Mouse (Mus musculus) spleen, postnatal 4 days (tissue): ENCODE results near the gene Gng7.

Source experiments
- DNase-seq, 2 experiments: peaks; one replicate each; pipeline ENCODE4 v3.0.0; 2022; ENCODE audit warnings: low spot score in 2 of 2

The Gng7 gene

GRCm38 (mm10) chr10:80968106-80968505, 46.6 kb downstream of the Gng7 start:
- no peak for DNase-seq

DNA sequence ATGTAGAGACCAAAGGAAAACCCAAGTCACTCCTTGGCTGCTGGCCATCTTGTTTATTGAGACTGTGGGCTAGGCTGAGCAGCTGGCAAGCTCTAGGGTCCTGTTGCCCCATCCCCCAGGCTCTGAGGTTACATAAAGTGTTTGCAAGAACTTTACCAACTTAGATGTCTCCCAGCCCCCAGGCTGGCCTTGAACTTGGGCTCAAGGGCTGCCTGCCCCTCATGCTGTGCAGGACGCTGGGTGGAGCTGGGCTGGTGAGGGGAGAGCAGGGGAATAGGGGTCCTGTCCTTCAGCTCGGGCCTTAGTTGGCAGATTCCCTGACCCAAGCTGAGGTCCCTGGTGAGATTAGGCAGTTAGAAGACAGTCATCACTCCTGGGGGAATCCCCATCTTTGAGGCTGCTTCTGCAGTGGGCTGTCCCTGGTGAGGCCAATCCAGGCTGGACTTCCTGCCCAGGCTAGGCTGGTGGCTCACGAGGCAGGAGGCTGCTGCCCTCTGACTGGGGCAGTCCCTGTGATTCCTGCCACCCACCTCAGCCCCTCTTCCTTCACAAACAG, 47.6 kb downstream of the Gng7 start:
- DNase-seq = no peak

- DNase-seq = no peak
Observed at GRCm38 (mm10) chr10:80966296-80966695, 48.4 kb downstream of the Gng7 start.

DNA sequence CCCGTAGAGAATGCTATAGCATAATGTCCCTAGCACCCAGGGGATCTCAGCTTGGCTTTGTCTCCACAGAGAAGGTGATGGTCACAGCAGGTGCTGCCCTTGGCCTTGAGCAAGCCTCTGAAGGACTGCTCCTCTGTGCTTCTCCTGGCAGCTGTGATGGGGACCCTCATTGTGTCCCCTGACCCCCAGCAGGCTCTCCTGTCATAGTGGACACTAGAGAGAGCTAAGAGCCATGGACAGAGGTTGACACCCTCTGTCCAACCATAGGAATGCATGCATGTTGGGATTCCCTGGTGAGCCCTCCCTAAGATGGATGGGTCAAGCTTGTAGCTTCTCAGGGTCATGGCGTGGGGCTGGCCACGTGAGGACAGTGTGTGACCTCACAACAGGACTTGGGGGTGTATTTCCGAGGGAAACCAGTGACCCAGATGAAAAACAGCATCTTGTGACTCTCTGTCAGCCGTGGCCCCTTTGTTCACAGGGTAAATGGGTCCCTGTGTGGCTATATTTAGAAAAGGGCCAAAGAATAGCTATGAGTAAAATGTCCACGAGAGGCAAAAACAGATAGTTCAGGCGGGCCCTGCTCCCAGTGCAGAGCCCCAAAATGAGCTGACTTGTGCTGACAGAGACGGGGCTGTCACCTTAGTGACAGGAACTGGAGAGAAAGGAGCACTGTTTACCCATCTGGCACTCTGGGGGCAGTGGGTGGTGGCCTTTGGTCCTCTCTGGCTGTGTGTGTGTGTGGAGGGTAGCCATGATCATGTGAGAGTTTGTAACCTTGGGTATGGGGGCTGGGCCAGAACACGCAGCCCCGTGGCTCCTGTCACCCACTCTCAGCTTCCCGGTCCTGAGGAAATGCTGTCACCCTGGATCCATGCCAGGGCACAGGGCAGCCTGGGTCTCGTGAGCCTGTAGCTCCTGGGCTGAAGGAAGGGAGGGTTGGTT, 51.4 kb downstream of the Gng7 start:
- DNase-seq = no peak

DNA sequence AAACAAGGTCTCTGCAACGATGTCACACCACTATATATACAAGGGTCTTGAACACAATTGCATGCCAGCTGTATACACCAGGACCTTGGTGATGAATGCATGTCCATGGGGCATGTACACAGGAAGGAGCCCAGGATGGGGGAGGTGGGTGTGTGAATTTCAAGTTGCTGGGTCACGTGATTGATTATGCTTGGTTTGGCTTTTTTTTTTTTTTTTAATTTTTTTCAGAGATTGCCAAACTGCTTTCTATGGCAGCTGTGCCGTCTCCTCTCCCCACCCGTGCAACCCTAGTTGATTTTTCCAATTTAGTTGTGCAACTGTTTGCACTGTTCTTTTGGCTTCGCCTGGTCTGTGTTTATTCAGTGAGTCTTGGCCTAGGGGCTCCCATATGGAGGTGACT, 52.2 kb downstream of the Gng7 start:
- no peak for DNase-seq

DNA sequence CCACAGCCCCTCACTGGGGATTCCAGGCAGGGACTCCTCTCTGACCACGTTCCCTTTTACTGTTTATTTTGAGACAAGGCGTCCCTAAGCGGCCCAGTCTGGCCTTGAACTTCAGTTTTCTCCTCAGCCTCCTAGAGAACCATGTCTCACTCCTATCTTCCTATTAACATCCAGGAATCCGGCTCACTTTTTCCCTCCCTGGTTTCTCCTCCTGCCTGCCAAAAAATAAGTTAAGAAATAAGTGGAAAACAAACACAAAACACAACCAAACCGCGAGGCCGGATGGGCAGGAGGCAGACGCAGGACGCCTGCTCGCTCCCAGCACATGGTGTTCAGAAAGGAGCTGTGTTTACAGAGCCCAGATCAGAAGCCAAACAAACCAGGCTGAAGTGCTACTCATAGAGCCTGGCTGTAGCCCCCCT, 52.7 kb downstream of the Gng7 start:
- DNase-seq = no peak

- DNase-seq = no peak
Observed at GRCm38 (mm10) chr10:80960551-80961508, 53.9 kb downstream of the Gng7 start.

DNA sequence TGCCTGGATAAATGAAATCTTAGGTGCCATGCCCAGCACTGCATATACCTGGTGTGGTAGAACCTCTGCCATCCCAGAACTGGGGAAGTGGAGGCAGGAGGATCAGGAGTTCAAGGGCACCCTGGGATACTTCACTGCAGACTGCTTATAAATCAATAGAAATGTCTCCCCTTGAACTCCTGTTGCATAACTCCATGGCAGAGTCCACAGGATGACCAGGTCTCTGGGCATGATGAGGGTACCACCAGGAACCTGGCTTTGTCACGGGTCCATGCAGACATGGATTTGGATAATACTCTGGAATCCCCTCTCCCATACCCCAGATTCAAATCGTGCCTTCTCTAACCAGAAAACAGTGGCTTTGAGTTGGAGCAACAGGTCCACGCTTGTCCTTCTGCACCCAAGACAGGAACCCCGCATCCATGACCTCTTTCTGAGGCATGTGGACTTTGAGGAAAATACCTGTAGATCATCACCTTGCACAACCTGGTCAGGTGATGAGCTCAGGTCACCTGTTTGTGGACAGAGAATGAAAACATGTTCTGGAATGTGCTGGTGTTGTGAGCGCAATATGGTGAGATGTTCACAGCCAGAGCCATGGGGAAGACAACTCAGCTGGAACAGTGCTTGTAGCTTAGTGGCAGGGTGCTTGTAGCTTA, 55.6 kb downstream of the Gng7 start:
- DNase-seq = no peak

GRCm38 (mm10) chr10:80957791-80958190, 57.0 kb downstream of the Gng7 start:
- DNase-seq = no peak

DNA sequence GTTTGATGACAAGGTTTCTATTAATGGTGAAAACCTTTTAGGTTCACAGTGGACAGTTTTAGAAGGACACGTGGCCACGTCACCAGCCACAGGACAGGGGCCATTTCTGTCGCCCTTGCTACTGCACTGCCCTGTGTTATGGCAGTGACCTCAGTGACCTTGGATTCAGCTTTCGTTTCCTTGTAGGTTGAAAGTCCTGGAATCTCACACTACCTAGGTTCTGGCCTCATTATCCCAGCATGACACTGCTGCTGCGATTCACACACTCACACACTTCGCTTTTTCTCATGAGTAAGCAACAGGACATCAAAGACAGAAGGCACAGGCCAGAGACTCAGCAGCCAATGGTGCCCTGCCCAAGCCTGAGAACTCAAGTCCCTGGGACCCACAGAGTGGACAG, 57.8 kb downstream of the Gng7 start:
- DNase-seq = no peak

DNA sequence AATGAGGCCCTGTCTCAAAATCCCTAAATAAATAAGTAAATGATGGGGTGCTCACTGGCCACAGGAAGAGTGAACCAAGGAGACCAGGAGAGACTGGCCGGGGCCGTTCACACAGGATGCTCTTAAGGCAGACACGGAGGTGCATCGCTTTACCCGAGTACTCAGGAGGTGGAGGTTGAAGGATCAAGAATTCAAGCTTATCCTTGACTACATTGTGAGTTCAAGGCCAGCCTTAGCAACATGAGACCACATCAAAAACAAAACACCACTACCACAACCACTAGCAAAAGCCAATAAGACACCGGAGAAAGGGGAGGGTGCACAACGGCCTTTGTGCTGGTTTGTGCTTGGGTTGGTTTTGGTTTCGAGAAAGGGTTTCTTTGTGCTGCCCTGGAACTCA, 58.4 kb downstream of the Gng7 start:
- no peak for DNase-seq

GRCm38 (mm10) chr10:80955536-80955935, 59.2 kb downstream of the Gng7 start:
- peak; percentile 45 to 79 for DNase-seq

GRCm38 (mm10) chr10:80954843-80955242, 59.9 kb downstream of the Gng7 start:
- no peak for DNase-seq

DNA sequence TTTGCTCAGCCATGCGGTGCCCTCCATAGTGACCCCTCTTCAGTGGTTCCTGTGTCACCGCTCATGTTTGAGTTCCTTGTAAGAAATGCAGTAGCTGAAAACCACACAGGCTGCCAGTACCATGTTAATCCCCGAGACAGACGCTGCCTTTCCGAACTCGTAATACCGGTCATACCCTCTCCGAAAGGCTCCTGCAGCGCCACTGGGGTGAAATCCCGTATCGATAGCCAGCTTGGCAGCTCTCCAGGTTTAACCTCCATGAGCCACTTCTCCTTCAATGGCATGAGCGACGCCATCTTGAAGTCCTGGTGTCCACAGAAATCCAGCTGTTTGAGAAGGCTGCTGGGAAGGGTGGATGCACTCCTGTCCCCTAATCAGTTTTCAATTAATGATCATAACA, 60.3 kb downstream of the Gng7 start:
- DNase-seq = no peak

- no peak for DNase-seq
Observed at GRCm38 (mm10) chr10:80952449-80952848, 62.3 kb downstream of the Gng7 start.

DNA sequence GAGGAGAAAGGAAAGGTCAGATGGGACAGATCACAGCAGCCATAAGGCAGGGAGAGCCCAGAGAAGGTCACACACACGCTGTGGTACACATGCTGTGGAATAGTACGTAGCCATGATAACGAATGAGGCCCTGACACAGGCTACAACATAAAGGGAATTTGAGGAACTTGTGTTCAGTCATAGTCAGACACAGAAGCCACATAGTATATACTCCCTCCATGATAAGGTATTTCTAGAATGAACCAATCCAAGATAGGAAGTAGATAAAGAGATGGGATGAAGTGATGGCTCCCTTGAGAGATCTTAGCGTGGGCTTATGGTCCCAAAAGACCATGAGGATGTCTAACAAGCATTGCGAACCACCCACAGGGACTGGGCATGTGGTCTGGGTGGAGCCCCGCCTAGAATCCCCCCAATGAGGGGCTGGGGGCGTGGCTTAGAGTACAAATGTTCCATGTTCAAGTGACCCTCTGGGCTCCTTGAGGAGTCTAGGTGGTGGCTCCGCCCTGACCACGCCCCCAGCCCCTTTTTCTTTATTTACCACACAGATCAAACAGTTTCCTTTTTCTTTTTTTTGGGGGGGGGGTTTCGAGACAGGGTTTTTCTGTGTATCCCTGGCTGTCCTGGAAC, 62.9 kb downstream of the Gng7 start:
- DNase-seq = no peak

GRCm38 (mm10) chr10:80950314-80950713, 64.4 kb downstream of the Gng7 start:
- DNase-seq = no peak

- no peak for DNase-seq
Observed at GRCm38 (mm10) chr10:80949081-80949480, 65.7 kb downstream of the Gng7 start.

GRCm38 (mm10) chr10:80948570-80948969, 66.2 kb downstream of the Gng7 start:
- DNase-seq = no peak

- DNase-seq = no peak
Observed at GRCm38 (mm10) chr10:80947802-80948201, 66.9 kb downstream of the Gng7 start.
